Mouse (Mus musculus) MEL (cell line): ENCODE measurements around the gene Gm45234. TPM values are rescaled to one million over a fixed set of nuclear protein-coding genes. Genes with fewer than 3 reads are reported as not detected.

ENCODE experiments used
- DNase-seq: peaks from one replicate; pipeline ENCODE4 v3.0.0; 2011; ENCODE audit warnings: low read depth, low spot score
- H3K27ac ChIP-seq: 2 replicates; pipeline ENCODE4 v1.5.1; 2012; ENCODE audit warnings: low read depth, mild to moderate bottlenecking, control low read depth, low read length, moderate library complexity; ENCODE audit not compliant: control insufficient read depth
- H3K27me3 ChIP-seq, 2 experiments: fragments of 150-350 bp in 1 of 2; sonication (generic) in 1 of 2; 2 replicates each; pipeline ENCODE4 v1.6.1; 2012; ENCODE audit warnings: low read length in 2 of 2, mild to moderate bottlenecking in 2 of 2, improper control_type of control experiment in 1 of 2, moderate library complexity in 1 of 2; ENCODE audit not compliant: insufficient read depth in 2 of 2, control insufficient read depth in 1 of 2
- H3K36me3 ChIP-seq, 2 experiments: 2 replicates each; pipeline ENCODE4 v1.6.1; 2012 to 2014; ENCODE audit warnings: low read length in 2 of 2, improper control_type of control experiment in 1 of 2, inconsistent platforms in 1 of 2, mild to moderate bottlenecking in 1 of 2; ENCODE audit not compliant: insufficient read depth in 2 of 2, control insufficient read depth in 1 of 2
- H3K4me1 ChIP-seq, 2 experiments: fragments of 150-350 bp in 1 of 2; sonication (generic) in 1 of 2; 2 replicates each; pipeline ENCODE4 v1.6.1; 2012; ENCODE audit warnings: low read length in 2 of 2, improper control_type of control experiment in 1 of 2, mild to moderate bottlenecking in 1 of 2; ENCODE audit not compliant: insufficient read depth in 2 of 2, control insufficient read depth in 1 of 2
- H3K4me3 ChIP-seq, 2 experiments: fragments of 150-350 bp in 1 of 2; sonication (generic) in 1 of 2; 2 replicates each; pipeline ENCODE4 v1.5.1; 2012; ENCODE audit warnings: low read depth in 2 of 2, low read length in 2 of 2, mild to moderate bottlenecking in 2 of 2, moderate library complexity in 2 of 2, control low read depth in 1 of 2, improper control_type of control experiment in 1 of 2; ENCODE audit not compliant: control insufficient read depth in 1 of 2, insufficient read depth in 1 of 2
- H3K79me2 ChIP-seq: 2 replicates; pipeline ENCODE4 v1.6.1; 2012; ENCODE audit warnings: mild to moderate bottlenecking, low read length, moderate library complexity; ENCODE audit not compliant: control insufficient read depth, poor library complexity, insufficient read depth
- H3K9ac ChIP-seq: 2 replicates; pipeline ENCODE4 v1.6.1; 2012; ENCODE audit warnings: low read depth, mild to moderate bottlenecking, control low read depth, low read length, moderate library complexity; ENCODE audit not compliant: control insufficient read depth, poor library complexity, severe bottlenecking
- H3K9me3 ChIP-seq: fragments of 150-350 bp; sonication (generic); replicated peaks from 2 replicates; pipeline ENCODE4 v1.6.1; 2012; ENCODE audit warnings: mild to moderate bottlenecking, low read length, improper control_type of control experiment, moderate library complexity; ENCODE audit not compliant: insufficient read depth
- CHD2 ChIP-seq: IDR thresholded peaks from 2 replicates; pipeline ENCODE4 v1.6.1; 2011; ENCODE audit warnings: low read length, improper control_type of control experiment
- CTCF ChIP-seq, 3 experiments: IDR thresholded peaks in 2 of 3; conservative IDR thresholded peaks in 1 of 3; 2 replicates each; pipeline ENCODE4 v1.5.1; 2011 to 2012; ENCODE audit warnings: low read length in 3 of 3, low read depth in 2 of 3, mild to moderate bottlenecking in 2 of 3, improper control_type of control experiment in 1 of 3, inconsistent platforms in 1 of 3, mixed read lengths in 1 of 3, moderate library complexity in 1 of 3; ENCODE audit not compliant: control insufficient read depth in 1 of 3, insufficient read depth in 1 of 3, poor library complexity in 1 of 3, severe bottlenecking in 1 of 3
- ELF1 ChIP-seq: IDR thresholded peaks from 2 replicates; pipeline ENCODE4 v1.6.1; 2014; ENCODE audit warnings: low read depth, mild to moderate bottlenecking, inconsistent platforms, low read length, improper control_type of control experiment, moderate library complexity
- EP300 ChIP-seq, 2 experiments: IDR thresholded peaks; 2 replicates each; pipeline ENCODE4 v1.6.1; 2011; ENCODE audit warnings: improper control_type of control experiment in 2 of 2, low read length in 2 of 2, low read depth in 1 of 2, mild to moderate bottlenecking in 1 of 2
- ETS1 ChIP-seq: IDR thresholded peaks from 2 replicates; pipeline ENCODE4 v1.6.1; 2012; ENCODE audit warnings: low read depth, mild to moderate bottlenecking, inconsistent platforms, low read length, improper control_type of control experiment, moderate library complexity
- GATA1 ChIP-seq: IDR thresholded peaks from 2 replicates; pipeline ENCODE4 v1.6.1; 2011; ENCODE audit warnings: low read depth, low read length, improper control_type of control experiment
- HCFC1 ChIP-seq: IDR thresholded peaks from 2 replicates; pipeline ENCODE4 v1.6.1; 2012; ENCODE audit warnings: low read depth, mild to moderate bottlenecking, inconsistent platforms, low read length, improper control_type of control experiment, moderate library complexity
- KAT2A ChIP-seq: conservative IDR thresholded peaks from 2 replicates; pipeline ENCODE4 v1.6.1; 2012; ENCODE audit warnings: low read depth, low read length, improper control_type of control experiment, inconsistent platforms
- MAX ChIP-seq: IDR thresholded peaks from 2 replicates; pipeline ENCODE4 v1.6.1; 2011; ENCODE audit warnings: low read length, improper control_type of control experiment
- MAZ ChIP-seq: IDR thresholded peaks from 2 replicates; pipeline ENCODE4 v1.6.1; 2012; ENCODE audit warnings: low read depth, mild to moderate bottlenecking, inconsistent platforms, low read length, improper control_type of control experiment
- MXI1 ChIP-seq: IDR thresholded peaks from 2 replicates; pipeline ENCODE4 v1.6.1; 2011; ENCODE audit warnings: mild to moderate bottlenecking, low read depth, low read length, improper control_type of control experiment
- RAD21 ChIP-seq: IDR thresholded peaks from 2 replicates; pipeline ENCODE4 v1.6.1; 2011; ENCODE audit warnings: mild to moderate bottlenecking, low read depth, low read length, improper control_type of control experiment
- SIN3A ChIP-seq: IDR thresholded peaks from 2 replicates; pipeline ENCODE4 v1.6.1; 2012; ENCODE audit warnings: low read length, improper control_type of control experiment, inconsistent platforms
- TBP ChIP-seq: IDR thresholded peaks from 2 replicates; pipeline ENCODE4 v1.8.0; 2011; ENCODE audit warnings: low read depth, low read length, improper control_type of control experiment
- UBTF ChIP-seq: IDR thresholded peaks from 2 replicates; pipeline ENCODE4 v1.6.1; 2012; ENCODE audit warnings: low read depth, mild to moderate bottlenecking, inconsistent platforms, low read length, improper control_type of control experiment, moderate library complexity, borderline replicate concordance; ENCODE audit not compliant: insufficient read depth
- USF2 ChIP-seq, 2 experiments: IDR thresholded peaks; 2 replicates each; pipeline ENCODE4 v1.6.1; 2011 to 2012; ENCODE audit warnings: improper control_type of control experiment in 2 of 2, low read length in 2 of 2, borderline replicate concordance in 1 of 2, inconsistent platforms in 1 of 2, low read depth in 1 of 2, mild to moderate bottlenecking in 1 of 2; ENCODE audit not compliant: insufficient read depth in 1 of 2
- polyA plus RNA-seq, 2 experiments: library from polyadenylated mRNA; stranded (reverse) in 1 of 2; unstranded in 1 of 2; fragments of >175 nt in 1 of 2; fragments of >200 nt in 1 of 2; gene quantifications; 2 replicates each; pipeline versions ENCODE4 v1.2.1 to v1.2.4; 2012; ENCODE audit warnings: low replicate concordance in 2 of 2, low read depth in 1 of 2; ENCODE audit not compliant: insufficient read length in 2 of 2, insufficient read depth in 1 of 2, missing spikeins in 1 of 2
- total RNA-seq: library from RNA; depleted of rRNA; stranded (reverse); fragments of 300-350 nt; gene quantifications from 2 replicates; pipeline ENCODE4 v1.2.3, GENCODE M21; 2012

Gene Gm45234
- total and polyA plus RNA-seq, 3 experiments: 0.15 TPM; not detected in 2

GRCm38 (mm10) chr6:124779222-124779983 is 23.6 kb upstream of the Gm45234 start, which contains the start of gene Lrrc23:
Gene Lrrc23, minus strand, starts transcription at chr6:124779727.
- Histone ChIP-seq H3K4me3 (no peak within 1 kb of the TSS), H3K9ac (no peak within 1 kb of the TSS)
- TF ChIP-seq SIN3A: no peak
- TF ChIP-seq MAZ: no peak
- no peak for TF ChIP-seq ELF1
- no peak for TF ChIP-seq CHD2
- no peak for TF ChIP-seq MAX
- no peak for TF ChIP-seq HCFC1
- TF ChIP-seq UBTF: no peak
- no peak for TF ChIP-seq USF2 (IDR thresholded peaks at IDR 0.05; ENCODE audit: borderline replicate concordance in 1 of 2, insufficient read depth in 1 of 2, low read depth in 1 of 2, low read length in 2 of 2)
- no peak for TF ChIP-seq KAT2A
- no peak for TF ChIP-seq TBP
- no peak for TF ChIP-seq GATA1

GRCm38 (mm10) chr6:124770511-124770910 is 14.7 kb upstream of the Gm45234 start:
- Histone ChIP-seq H3K4me3 (no peak overlapping the region), H3K27me3 (peaks cover 2 to 4% of the 10 kb centered on the region in 2 experiments; a peak in 3 of 4 replicates), H3K9ac (no peak overlapping the region), H3K27ac (no peak overlapping the region), H3K79me2 (no peaks in the 10 kb centered on the region; the same call in 1 of the 2 replicates), H3K4me1 (peaks cover 0 to 15% of the 10 kb centered on the region in 2 experiments; a peak in 2 of 4 replicates), H3K36me3 (peaks cover 0 to 6% of the 10 kb centered on the region in 2 experiments; a peak in 1 of 4 replicates), H3K9me3 (no peaks in the 10 kb centered on the region)
- TF ChIP-seq EP300 (IDR thresholded peaks at IDR 0.05; ENCODE audit: low read depth in 1 of 2, low read length in 2 of 2): no peak
- TF ChIP-seq ETS1: no peak
- TF ChIP-seq MXI1: no peak
- TF ChIP-seq CTCF (IDR thresholded peaks at IDR 0.05 in 2 of 3, conservative IDR thresholded peaks at IDR 0.05 in 1 of 3; ENCODE audit: control insufficient read depth in 1 of 3, insufficient read depth in 1 of 3, low read depth in 2 of 3, low read length in 3 of 3, poor library complexity in 1 of 3, severe bottlenecking in 1 of 3): no peak
- TF ChIP-seq CHD2: no peak
- TF ChIP-seq RAD21: no peak
- DNase-seq: no peak

More at GRCm38 (mm10) chr6:124779222-124779983, 23.6 kb upstream of the Gm45234 start, which contains the start of gene Lrrc23:
- H3K9me3 ChIP-seq: no peaks in the 10 kb centered on the region
- H3K27ac ChIP-seq: no peak within 1 kb of the TSS
- no peaks in the 10 kb centered on the region for H3K36me3 ChIP-seq
- no peak for DNase-seq
- peaks cover 9 to 12% of the 10 kb centered on the region in 2 experiments for H3K27me3 ChIP-seq
- no peaks in the 10 kb centered on the region for H3K4me1 ChIP-seq
- no peaks in the 10 kb centered on the region for H3K79me2 ChIP-seq
